Mouse (Mus musculus) embryonic facial prominence, embryonic 12.5 days (tissue): ENCODE results near the gene Tac4. TPM values are rescaled to one million over a fixed set of nuclear protein-coding genes. Genes with fewer than 3 reads are reported as not detected.

ENCODE experiments used
- polyA plus RNA-seq: library from polyadenylated mRNA; unstranded; fragments of >200 nt; fragmentation: Nextera tagmentation; extraction: Ambion mirVana; gene quantifications from 2 replicates; pipeline ENCODE4 v1.2.1, GENCODE M21; 2016

Tac4 gene
- polyA plus RNA-seq, 1 experiment from 2014 or later, result 0.29 TPM

Other genes starting within 250 kb of the Tac4 start
- gene Pdk2, start 220.2 kb upstream of the Tac4 start, polyA plus RNA-seq, result 27.5 and 30.4 TPM in 2 replicates
- gene Itga3, start 184.7 kb upstream of the Tac4 start, polyA plus RNA-seq, result 10.5 and 10.9 TPM in 2 replicates
- 20.2 and 21.8 TPM in 2 replicates for gene Dlx3, start 141.4 kb upstream of the Tac4 start, polyA plus RNA-seq
- gene Dlx4, start 115.3 kb upstream of the Tac4 start, polyA plus RNA-seq, result 4.9 and 5.7 TPM in 2 replicates
- gene Kat7, start 48.7 kb downstream of the Tac4 start, polyA plus RNA-seq, result 77.8 and 82.1 TPM in 2 replicates
- gene Fam117a, start 75.5 kb downstream of the Tac4 start, polyA plus RNA-seq, result 18.8 and 20.3 TPM in 2 replicates
- gene Slc35b1, start 123.2 kb downstream of the Tac4 start, polyA plus RNA-seq, result 117 and 126 TPM in 2 replicates
- 158 and 169 TPM in 2 replicates for gene Spop, start 152.6 kb downstream of the Tac4 start, polyA plus RNA-seq